Comparison of ENCODE assay signal across 9 mouse cellular contexts in genomic region chr14:51940944-51941560, GRCm38 (mm10). TPM values are rescaled to one million over a fixed set of nuclear protein-coding genes. Genes with fewer than 3 reads are reported as not detected.
A peak's percentile ranks its signal among the peaks of the same experiment; 100 is the strongest.
DNase-seq lines count a peak whose midpoint lies in the region; ATAC-seq and TF ChIP-seq lines count a peak whose summit lies in the region.
"Had no signal": no experiment of that assay in that cellular context is flagged by ENCODE, and none has a peak within 500 bp of the region (broad histone marks: within the 10 kb centered on the region; RNA-seq: fewer than 3 reads in every experiment).

No protein-coding gene starts in this region.

- no peak overlapping the region for H3K4me2 ChIP-seq in lung, embryonic 14.5 days
- H3K4me2 ChIP-seq in forebrain, embryonic 14.5 days (ENCODE audit: low read length), result no peak overlapping the region

- no peaks in the 10 kb centered on the region; the same call in 1 of the 2 replicates for H3K9me3 ChIP-seq in lung, embryonic 14.5 days (ENCODE audit: low read depth, low read length)
- no peaks in the 10 kb centered on the region for H3K9me3 ChIP-seq in forebrain, embryonic 14.5 days (replicated peaks; ENCODE audit: control insufficient read depth, low read length)

- intact Hi-C loops in left cerebral cortex, postnatal 4 days (cut with DNase I), result no loop called here

- ATAC-seq in lung, embryonic 14.5 days (ENCODE audit: insufficient read depth), result no peak
- no peak for ATAC-seq in frontal cortex, adult (ENCODE audit: low TSS enrichment)
- ATAC-seq in forebrain, embryonic 14.5 days, result no peak

- no peak for TF ChIP-seq CTCF in lung, embryonic 14.5 days (IDR thresholded peaks at IDR 0.05; ENCODE audit: low read depth)

- H3K4me1 ChIP-seq in lung, embryonic 14.5 days (ENCODE audit: insufficient read depth), result no peaks in the 10 kb centered on the region
- H3K4me1 ChIP-seq in forebrain, embryonic 14.5 days (ENCODE audit: control insufficient read depth, insufficient read depth, low read length), result no peaks in the 10 kb centered on the region

- no peaks in the 10 kb centered on the region for H3K36me3 ChIP-seq in lung, embryonic 14.5 days (ENCODE audit: insufficient read depth)
- no peaks in the 10 kb centered on the region for H3K36me3 ChIP-seq in forebrain, embryonic 14.5 days (ENCODE audit: control insufficient read depth, insufficient read depth, low read length)

- H3K9ac ChIP-seq in lung, embryonic 14.5 days, result no peak overlapping the region
- no peak overlapping the region for H3K9ac ChIP-seq in forebrain, embryonic 14.5 days (ENCODE audit: low read length)

- peak; percentile 48 for DNase-seq in R1 (ENCODE audit: low read depth, low spot score)
- DNase-seq in embryo, embryonic 9.5 days (ENCODE audit: extremely low spot score), result peak; percentile 42
- peak; percentile 43 for DNase-seq in kidney, adult 18-20 months
- DNase-seq in lung, embryonic 14.5 days, result peak; percentile 17
- no peak for DNase-seq in forebrain, embryonic 14.5 days (ENCODE audit: low spot score)
- DNase-seq in left cerebral cortex, postnatal 4 days, result no peak
- DNase-seq in spleen, adult 12 weeks (ENCODE audit: low spot score), result no peak

- no peak overlapping the region for H3K27ac ChIP-seq in lung, embryonic 14.5 days (ENCODE audit: low read depth)
- H3K27ac ChIP-seq in forebrain, embryonic 14.5 days (ENCODE audit: low read depth, low read length), result no peak overlapping the region

- H3K27me3 ChIP-seq in lung, embryonic 14.5 days (ENCODE audit: insufficient read depth, low read length), result no peaks in the 10 kb centered on the region
- no peaks in the 10 kb centered on the region for H3K27me3 ChIP-seq in forebrain, embryonic 14.5 days (replicated peaks; ENCODE audit: control insufficient read depth, insufficient read depth, low read length)

- 37% methylated on average over 8 of the region's 8 CpGs for WGBS in lung, embryonic 14.5 days
- WGBS in forebrain, embryonic 14.5 days, result 40% methylated on average over 8 of the region's 8 CpGs

- H3K4me3 ChIP-seq in lung, embryonic 14.5 days (ENCODE audit: low read depth, low read length), result no peak overlapping the region
- no peak overlapping the region for H3K4me3 ChIP-seq in forebrain, embryonic 14.5 days (ENCODE audit: low read depth, low read length)

RNA-seq across cellular contexts. Expression of gene Rnase13, which starts 18.5 kb away (rescaled TPM):
- polyA plus RNA-seq in lung, embryonic 14.5 days (2014; fragmentation: Nextera tagmentation; extraction: Ambion mirVana), result not detected in 2 replicates
- not detected in 2 replicates for polyA plus RNA-seq in forebrain, embryonic 14.5 days (2014; fragmentation: Nextera tagmentation; extraction: Ambion mirVana)
- not detected for total RNA-seq in left cerebral cortex, postnatal 4 days (2021)
- polyA plus RNA-seq: heart, postnatal 0 days had no signal

RNA-seq across cellular contexts. Expression of gene Tppp2, which starts 22.8 kb away (rescaled TPM):
- not detected in 2 replicates for polyA plus RNA-seq in lung, embryonic 14.5 days (2014; fragmentation: Nextera tagmentation; extraction: Ambion mirVana)
- polyA plus RNA-seq in forebrain, embryonic 14.5 days (2014; fragmentation: Nextera tagmentation; extraction: Ambion mirVana), result not detected in 2 replicates
- total RNA-seq in left cerebral cortex, postnatal 4 days (2021), result not detected
- polyA plus RNA-seq: heart, postnatal 0 days had no signal

RNA-seq across cellular contexts. Expression of gene Ndrg2, which starts 27.1 kb away (rescaled TPM):
- 22.7 and 24.0 TPM in 2 replicates for polyA plus RNA-seq in lung, embryonic 14.5 days (2014; fragmentation: Nextera tagmentation; extraction: Ambion mirVana)
- polyA plus RNA-seq in forebrain, embryonic 14.5 days (2014; fragmentation: Nextera tagmentation; extraction: Ambion mirVana), result 127 and 139 TPM in 2 replicates
- 100 to 1,000 TPM; 172 to 173 TPM for total RNA-seq in left cerebral cortex, postnatal 4 days (2021)

RNA-seq across cellular contexts. Expression of gene Arhgef40, which starts 43.5 kb away (rescaled TPM):
- 96.8 and 108 TPM in 2 replicates for polyA plus RNA-seq in lung, embryonic 14.5 days (2014; fragmentation: Nextera tagmentation; extraction: Ambion mirVana)
- 49.5 and 51.1 TPM in 2 replicates for polyA plus RNA-seq in forebrain, embryonic 14.5 days (2014; fragmentation: Nextera tagmentation; extraction: Ambion mirVana)
- total RNA-seq in left cerebral cortex, postnatal 4 days (2021), result 10 to 100 TPM; 59.8 to 68.1 TPM

RNA-seq across cellular contexts. Expression of gene Slc39a2, which starts 48.4 kb away (rescaled TPM):
- polyA plus RNA-seq in lung, embryonic 14.5 days (2014; fragmentation: Nextera tagmentation; extraction: Ambion mirVana), result 0.07 and 0.42 TPM in 2 replicates
- 0.62 and 0.82 TPM in 2 replicates for polyA plus RNA-seq in forebrain, embryonic 14.5 days (2014; fragmentation: Nextera tagmentation; extraction: Ambion mirVana)
- total RNA-seq in left cerebral cortex, postnatal 4 days (2021), result 1 to 10 TPM; 4.8 to 5.4 TPM

Comparison
In these comparisons a context has a peak if more than half of its experiments do, and no peak if none do; other contexts are left out.
1. DNase-seq: peak in R1 (single experiment), embryo, embryonic 9.5 days (single experiment), kidney, adult 18-20 months (single experiment) and lung, embryonic 14.5 days (single experiment); none in forebrain, embryonic 14.5 days (single experiment), left cerebral cortex, postnatal 4 days (single experiment) and spleen, adult 12 weeks (single experiment).